Mouse (Mus musculus): Measurements from ENCODE around the gene Rps27a. TPM values are rescaled to one million over a fixed set of nuclear protein-coding genes. Genes with fewer than 3 reads are reported as not detected.

The Rps27a gene
- total and polyA plus RNA-seq, 2 experiments from 2014 or later = 355 to 617 TPM

- TF ChIP-seq CTCF (IDR thresholded peaks at IDR 0.05; ENCODE audit: low read depth) = no peak
- H3K36me3 ChIP-seq (ENCODE audit: insufficient read depth, low read length) = peaks cover 34% of the 10 kb centered on the region
- WGBS = 89% methylated on average over 3 of the region's 3 CpGs
- H3K9ac ChIP-seq (replicated peaks; ENCODE audit: low read length) = no peak overlapping the region
- H3K9me3 ChIP-seq (ENCODE audit: low read length) = no peaks in the 10 kb centered on the region
- H3K4me2 ChIP-seq (ENCODE audit: low read depth, low read length) = no peak overlapping the region
- peaks cover 6% of the 10 kb centered on the region; the same call in 1 of the 2 replicates for H3K4me1 ChIP-seq (ENCODE audit: insufficient read depth, low read length)
- ATAC-seq = no peak
- no peaks in the 10 kb centered on the region for H3K27me3 ChIP-seq (ENCODE audit: insufficient read depth, low read length)
- no peak overlapping the region for H3K4me3 ChIP-seq (ENCODE audit: low read length)
- no peak overlapping the region for H3K27ac ChIP-seq
- DNase-seq (ENCODE audit: low spot score) = no peak
These were observed 3.5 kb downstream of the Rps27a start for GRCm38 (mm10) chr11:29544225-29544945.

- Histone ChIP-seq H3K4me3 (ENCODE audit: low read length) (no peak overlapping the region), H3K27me3 (ENCODE audit: insufficient read depth, low read length) (no peaks in the 10 kb centered on the region), H3K9me3 (ENCODE audit: low read length) (no peaks in the 10 kb centered on the region), H3K4me1 (ENCODE audit: insufficient read depth, low read length) (no peaks in the 10 kb centered on the region), H3K9ac (replicated peaks; ENCODE audit: low read length) (no peak overlapping the region), H3K36me3 (ENCODE audit: insufficient read depth, low read length) (peaks cover 43% of the 10 kb centered on the region), H3K27ac (no peak overlapping the region), H3K4me2 (ENCODE audit: low read depth, low read length) (no peak overlapping the region)
- WGBS = 95% methylated on average over 1 of the region's 1 CpGs
- ATAC-seq (no peak), DNase-seq (ENCODE audit: low spot score) (no peak)
- TF ChIP-seq CTCF (IDR thresholded peaks at IDR 0.05; ENCODE audit: low read depth) = no peak
These were observed 9.7 kb downstream of the Rps27a start for GRCm38 (mm10) chr11:29538201-29538600.

GRCm38 (mm10) chr11:29525988-29526794 is 21.7 kb downstream of the Rps27a start, which contains the start of gene Mtif2:
Mtif2 (plus strand) TSS chr11:29526408.
- DNase-seq (ENCODE audit: low spot score) (peak; percentile 93), ATAC-seq (peak; percentile 99)
- Histone ChIP-seq H3K27me3 (ENCODE audit: insufficient read depth, low read length) (no peaks in the 10 kb centered on the region), H3K9me3 (ENCODE audit: low read length) (no peaks in the 10 kb centered on the region), H3K4me1 (ENCODE audit: insufficient read depth, low read length) (no peaks in the 10 kb centered on the region; the same call in 1 of the 2 replicates), H3K4me2 (ENCODE audit: low read depth, low read length) (peak within 1 kb of the TSS; percentile 78), H3K4me3 (ENCODE audit: low read length) (peak within 1 kb of the TSS; percentile 72), H3K36me3 (ENCODE audit: insufficient read depth, low read length) (no peaks in the 10 kb centered on the region; the same call in 1 of the 2 replicates), H3K9ac (replicated peaks; ENCODE audit: low read length) (peak within 1 kb of the TSS; percentile 76), H3K27ac (peak within 1 kb of the TSS; percentile 93)
- TF ChIP-seq CTCF (IDR thresholded peaks at IDR 0.05; ENCODE audit: low read depth) = peak; percentile 41; the same call in 1 of the 2 replicates
- 3% methylated on average over 47 of the region's 47 CpGs for WGBS

GRCm38 (mm10) chr11:29514682-29515412 is 33.1 kb downstream of the Rps27a start, which contains the start of gene Prorsd1:
Prorsd1 (minus strand) TSS chr11:29515033.
- Histone ChIP-seq H3K4me1 (ENCODE audit: insufficient read depth, low read length) (no peaks in the 10 kb centered on the region), H3K4me3 (ENCODE audit: low read length) (peak within 1 kb of the TSS; percentile 50), H3K9me3 (ENCODE audit: low read length) (no peaks in the 10 kb centered on the region), H3K9ac (replicated peaks; ENCODE audit: low read length) (peak within 1 kb of the TSS; percentile 65), H3K4me2 (ENCODE audit: low read depth, low read length) (peak within 1 kb of the TSS; percentile 63), H3K36me3 (ENCODE audit: insufficient read depth, low read length) (peaks cover 10% of the 10 kb centered on the region; the same call in 1 of the 2 replicates), H3K27me3 (ENCODE audit: insufficient read depth, low read length) (no peaks in the 10 kb centered on the region), H3K27ac (peak within 1 kb of the TSS; percentile 70)
- no peak for TF ChIP-seq CTCF (IDR thresholded peaks at IDR 0.05; ENCODE audit: low read depth)
- WGBS = 3% methylated on average over 40 of the region's 40 CpGs
- DNase-seq (ENCODE audit: low spot score) = peak; percentile 93
- peak; percentile 99 for ATAC-seq

GRCm38 (mm10) chr11:29514325-29514681 is 33.6 kb downstream of the Rps27a start:
- Histone ChIP-seq H3K4me1 (ENCODE audit: insufficient read depth, low read length) (no peaks in the 10 kb centered on the region), H3K36me3 (ENCODE audit: insufficient read depth, low read length) (peaks cover 10% of the 10 kb centered on the region; the same call in 1 of the 2 replicates), H3K9ac (replicated peaks; ENCODE audit: low read length) (peak overlapping the region; percentile 65), H3K27ac (peak overlapping the region; percentile 70; the same call in 1 of the 2 replicates), H3K4me2 (ENCODE audit: low read depth, low read length) (peak overlapping the region; percentile 63), H3K9me3 (ENCODE audit: low read length) (no peaks in the 10 kb centered on the region), H3K4me3 (ENCODE audit: low read length) (peak overlapping the region; percentile 50), H3K27me3 (ENCODE audit: insufficient read depth, low read length) (no peaks in the 10 kb centered on the region)
- DNase-seq (ENCODE audit: low spot score) (peak; percentile 10), ATAC-seq (no peak)
- no peak for TF ChIP-seq CTCF (IDR thresholded peaks at IDR 0.05; ENCODE audit: low read depth)
- 29% methylated on average over 10 of the region's 10 CpGs for WGBS

GRCm38 (mm10) chr11:29512818-29513535 is 34.9 kb downstream of the Rps27a start:
- H3K9me3 ChIP-seq (ENCODE audit: low read length) = no peaks in the 10 kb centered on the region
- H3K9ac ChIP-seq (replicated peaks; ENCODE audit: low read length) = no peak overlapping the region
- ATAC-seq = no peak
- 92% methylated on average over 4 of the region's 4 CpGs for WGBS
- H3K36me3 ChIP-seq (ENCODE audit: insufficient read depth, low read length) = peaks cover 10% of the 10 kb centered on the region; the same call in 1 of the 2 replicates
- no peak overlapping the region for H3K4me3 ChIP-seq (ENCODE audit: low read length)
- peak; percentile 22; the same call in 1 of the 2 replicates for TF ChIP-seq CTCF (IDR thresholded peaks at IDR 0.05; ENCODE audit: low read depth)
- H3K4me1 ChIP-seq (ENCODE audit: insufficient read depth, low read length) = no peaks in the 10 kb centered on the region
- no peak for DNase-seq (ENCODE audit: low spot score)
- H3K4me2 ChIP-seq (ENCODE audit: low read depth, low read length) = no peak overlapping the region
- no peaks in the 10 kb centered on the region for H3K27me3 ChIP-seq (ENCODE audit: insufficient read depth, low read length)
- no peak overlapping the region for H3K27ac ChIP-seq
